Mouse (Mus musculus): ENCODE measurements around the gene Adcy1. TPM values are rescaled to one million over a fixed set of nuclear protein-coding genes. Genes with fewer than 3 reads are reported as not detected.
"Not testable (repeated sequence)": the region's sequence is repeated elsewhere in the genome, so short reads cannot be mapped to it uniquely, and the experiment has no call there.

The Adcy1 gene
- polyA plus RNA-seq, 1 experiment: 0.02 TPM

GRCm38 (mm10) chr11:7213501-7214341 is 150.4 kb downstream of the Adcy1 start, which contains the start of gene Igfbp3:
Gene Igfbp3 (minus strand): TSS chr11:7213923.
- Histone ChIP-seq H3K79me3 (ENCODE audit: low read depth) (no peaks in the 10 kb centered on the region), H3K4me3 (ENCODE audit: insufficient read depth, poor library complexity, severe bottlenecking) (no peak within 1 kb of the TSS), H3K36me3 (ENCODE audit: control insufficient read depth, insufficient read depth) (no peaks in the 10 kb centered on the region), H3K27me3 (ENCODE audit: control insufficient read depth, insufficient read depth, insufficient read length) (peaks cover 6% of the 10 kb centered on the region), H3ac (ENCODE audit: control insufficient read depth, insufficient read length, low read depth) (no peak within 1 kb of the TSS), H3K79me2 (ENCODE audit: control insufficient read depth, insufficient read depth) (no peaks in the 10 kb centered on the region)
- TF ChIP-seq MAX (IDR thresholded peaks at IDR 0.05): no peak
- TF ChIP-seq CTCF (IDR thresholded peaks at IDR 0.05; ENCODE audit: control insufficient read depth, insufficient read depth, insufficient read length): no peak
- no peak for TF ChIP-seq USF1 (IDR thresholded peaks at IDR 0.05; ENCODE audit: low read depth)

- Histone ChIP-seq H3K36me3 (ENCODE audit: control insufficient read depth, insufficient read depth) (no peaks in the 10 kb centered on the region), H3K79me2 (ENCODE audit: control insufficient read depth, insufficient read depth) (no peaks in the 10 kb centered on the region), H3K79me3 (ENCODE audit: low read depth) (no peaks in the 10 kb centered on the region), H3ac (ENCODE audit: control insufficient read depth, insufficient read length, low read depth) (no peak overlapping the region), H3K27me3 (ENCODE audit: control insufficient read depth, insufficient read depth, insufficient read length) (peaks cover 6% of the 10 kb centered on the region), H3K4me3 (ENCODE audit: insufficient read depth, poor library complexity, severe bottlenecking) (no peak overlapping the region)
- no peak for TF ChIP-seq MYOD1 (IDR thresholded peaks at IDR 0.05; ENCODE audit: control insufficient read depth, insufficient read length, low read depth)
- no peak for TF ChIP-seq USF1 (IDR thresholded peaks at IDR 0.05; ENCODE audit: low read depth)
- no peak for TF ChIP-seq FOSL1 (IDR thresholded peaks at IDR 0.05; ENCODE audit: insufficient read depth, low read length, poor library complexity, severe bottlenecking)
- TF ChIP-seq MYOG (IDR thresholded peaks at IDR 0.05; ENCODE audit: control insufficient read depth, extremely low read depth, insufficient read length): no peak
- no peak for TF ChIP-seq CTCF (IDR thresholded peaks at IDR 0.05; ENCODE audit: control insufficient read depth, insufficient read depth, insufficient read length)
- no peak for TF ChIP-seq MAX (IDR thresholded peaks at IDR 0.05)
These were observed 151.0 kb downstream of the Adcy1 start for GRCm38 (mm10) chr11:7214342-7214660.

DNA sequence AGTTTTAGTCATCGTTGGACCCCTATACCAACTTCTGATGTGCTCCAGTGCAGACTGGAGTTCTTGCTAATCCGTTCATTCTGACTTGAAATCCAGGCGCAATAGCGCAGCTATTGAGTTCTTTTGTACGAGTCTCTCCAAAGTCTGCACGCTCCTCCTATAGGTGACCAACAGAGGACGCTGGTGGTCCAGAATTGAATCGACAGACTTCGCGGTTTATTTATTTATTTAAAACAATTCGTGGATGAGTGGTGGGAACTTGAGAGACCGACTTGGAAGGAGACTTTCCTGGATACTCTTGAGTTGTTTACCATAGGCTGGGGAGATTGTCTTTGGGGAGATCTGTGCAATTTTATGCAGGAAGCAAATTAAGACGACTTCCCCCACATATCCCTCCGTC is 151.5 kb downstream of the Adcy1 start:
- Histone ChIP-seq H3K79me3 (ENCODE audit: low read depth) (no peaks in the 10 kb centered on the region), H3ac (ENCODE audit: control insufficient read depth, insufficient read length, low read depth) (no peak overlapping the region), H3K79me2 (ENCODE audit: control insufficient read depth, insufficient read depth) (no peaks in the 10 kb centered on the region), H3K27me3 (ENCODE audit: control insufficient read depth, insufficient read depth, insufficient read length) (peaks cover 6% of the 10 kb centered on the region), H3K4me3 (ENCODE audit: insufficient read depth, poor library complexity, severe bottlenecking) (no peak overlapping the region), H3K36me3 (ENCODE audit: control insufficient read depth, insufficient read depth) (no peaks in the 10 kb centered on the region)
- TF ChIP-seq USF1 (IDR thresholded peaks at IDR 0.05; ENCODE audit: low read depth) (no peak), FOSL1 (IDR thresholded peaks at IDR 0.05; ENCODE audit: insufficient read depth, low read length, poor library complexity, severe bottlenecking) (no peak), CTCF (IDR thresholded peaks at IDR 0.05; ENCODE audit: control insufficient read depth, insufficient read depth, insufficient read length) (no peak), MAX (IDR thresholded peaks at IDR 0.05) (no peak), MYOD1 (IDR thresholded peaks at IDR 0.05; ENCODE audit: control insufficient read depth, insufficient read length, low read depth) (no peak)

DNA sequence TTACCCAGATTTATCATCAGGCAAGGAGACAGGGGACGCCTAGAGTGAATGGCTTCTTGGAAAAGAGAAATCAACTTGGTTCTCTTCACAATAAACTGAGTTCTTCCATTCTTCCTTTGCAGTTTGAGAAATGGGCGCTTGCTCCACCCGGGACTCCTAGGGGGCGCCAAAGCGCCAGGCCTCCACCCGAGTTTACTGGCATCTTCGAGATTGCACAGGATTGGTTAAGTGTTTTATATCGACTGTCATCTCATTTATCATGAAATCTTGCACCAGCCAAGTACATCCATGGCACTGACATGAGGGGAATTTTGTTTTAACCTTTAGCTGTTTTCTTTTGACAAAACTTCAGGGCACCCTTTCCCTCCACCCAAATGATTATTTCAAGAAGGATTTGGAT is 152.4 kb downstream of the Adcy1 start:
- Histone ChIP-seq H3K79me2 (ENCODE audit: control insufficient read depth, insufficient read depth) (no peaks in the 10 kb centered on the region), H3K79me3 (ENCODE audit: low read depth) (no peaks in the 10 kb centered on the region), H3K27me3 (ENCODE audit: control insufficient read depth, insufficient read depth, insufficient read length) (peaks cover 6% of the 10 kb centered on the region), H3K4me3 (ENCODE audit: insufficient read depth, poor library complexity, severe bottlenecking) (no peak overlapping the region), H3ac (ENCODE audit: control insufficient read depth, insufficient read length, low read depth) (no peak overlapping the region), H3K36me3 (ENCODE audit: control insufficient read depth, insufficient read depth) (no peaks in the 10 kb centered on the region)
- TF ChIP-seq MYOD1 (IDR thresholded peaks at IDR 0.05; ENCODE audit: control insufficient read depth, insufficient read length, low read depth) (no peak), CTCF (IDR thresholded peaks at IDR 0.05; ENCODE audit: control insufficient read depth, insufficient read depth, insufficient read length) (no peak), MAX (IDR thresholded peaks at IDR 0.05) (no peak), MYOG (IDR thresholded peaks at IDR 0.05; ENCODE audit: control insufficient read depth, extremely low read depth, insufficient read length) (no peak), CEBPB (IDR thresholded peaks at IDR 0.05; ENCODE audit: low read depth) (no peak), USF1 (IDR thresholded peaks at IDR 0.05; ENCODE audit: low read depth) (no peak), FOSL1 (IDR thresholded peaks at IDR 0.05; ENCODE audit: insufficient read depth, low read length, poor library complexity, severe bottlenecking) (no peak)

GRCm38 (mm10) chr11:7221826-7222225 is 158.5 kb downstream of the Adcy1 start:
- not testable (repeated sequence) for H3ac ChIP-seq (ENCODE audit: control insufficient read depth, insufficient read length, low read depth); H3K27me3 ChIP-seq (ENCODE audit: control insufficient read depth, insufficient read depth, insufficient read length); H3K79me3 ChIP-seq (ENCODE audit: low read depth); H3K36me3 ChIP-seq (ENCODE audit: control insufficient read depth, insufficient read depth); H3K4me3 ChIP-seq (ENCODE audit: insufficient read depth, poor library complexity, severe bottlenecking); H3K79me2 ChIP-seq (ENCODE audit: control insufficient read depth, insufficient read depth)

DNA sequence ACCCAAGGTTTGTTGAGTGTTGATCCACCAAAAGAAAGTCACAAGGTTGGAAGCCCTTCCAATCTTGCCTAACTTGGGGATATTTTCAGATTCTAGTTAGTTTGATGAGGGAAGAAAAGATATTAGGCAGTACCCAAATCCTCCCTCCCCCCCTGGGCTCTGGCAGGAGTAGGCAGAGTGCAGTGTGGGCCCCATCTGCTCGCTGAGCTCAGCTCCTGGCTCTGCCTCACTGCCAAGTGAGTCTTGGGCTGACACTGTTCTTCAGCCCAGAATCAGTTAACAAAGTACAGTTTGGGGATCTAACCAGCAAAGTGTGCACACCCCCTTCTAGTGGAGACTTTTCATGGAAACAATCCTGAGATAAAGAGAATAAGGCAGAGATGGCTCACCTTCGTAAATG is 162.9 kb downstream of the Adcy1 start:
- Histone ChIP-seq H3K79me2 (ENCODE audit: control insufficient read depth, insufficient read depth) (no peaks in the 10 kb centered on the region), H3ac (ENCODE audit: control insufficient read depth, insufficient read length, low read depth) (no peak overlapping the region), H3K4me3 (ENCODE audit: insufficient read depth, poor library complexity, severe bottlenecking) (no peak overlapping the region), H3K36me3 (ENCODE audit: control insufficient read depth, insufficient read depth) (no peaks in the 10 kb centered on the region), H3K79me3 (ENCODE audit: low read depth) (no peaks in the 10 kb centered on the region), H3K27me3 (ENCODE audit: control insufficient read depth, insufficient read depth, insufficient read length) (no peaks in the 10 kb centered on the region)
- TF ChIP-seq CEBPB (IDR thresholded peaks at IDR 0.05; ENCODE audit: low read depth) (no peak), MYOD1 (IDR thresholded peaks at IDR 0.05; ENCODE audit: control insufficient read depth, insufficient read length, low read depth) (no peak), FOSL1 (IDR thresholded peaks at IDR 0.05; ENCODE audit: insufficient read depth, low read length, poor library complexity, severe bottlenecking) (no peak)
